Mouse (Mus musculus) embryo, embryonic 11.5 days (tissue): ENCODE data around the gene Ffar4.

Experiments
- DNase-seq: peaks from one replicate; pipeline ENCODE4 v3.0.0-alpha.2; 2012; ENCODE audit warnings: low read depth, low spot score

Gene Ffar4

GRCm38 (mm10) chr19:38096858-38097758 lies at the start of gene Ffar4:
Gene Ffar4 (plus strand): TSS chr19:38097071.
- DNase-seq = peak; percentile 9

- DNase-seq = no peak
Observed at GRCm38 (mm10) chr19:38049686-38050085, 47.2 kb upstream of the Ffar4 start.

GRCm38 (mm10) chr19:38053227-38054041 lies 43.4 kb upstream of the Ffar4 start:
- no peak for DNase-seq

- DNase-seq = peak; percentile 67
Observed at GRCm38 (mm10) chr19:38054149-38054719, 42.6 kb upstream of the Ffar4 start.

- DNase-seq = peak; percentile 97
Observed at GRCm38 (mm10) chr19:38054720-38055192, 42.1 kb upstream of the Ffar4 start, which contains the start of gene Cep55. Gene Cep55 (plus strand): TSS chr19:38055011.

- DNase-seq = no peak
Observed at GRCm38 (mm10) chr19:38055798-38056197, 41.1 kb upstream of the Ffar4 start.

GRCm38 (mm10) chr19:38056276-38056675 lies 40.6 kb upstream of the Ffar4 start:
- no peak for DNase-seq

- no peak for DNase-seq
Observed at GRCm38 (mm10) chr19:38056931-38057330, 39.9 kb upstream of the Ffar4 start.

- no peak for DNase-seq
Observed at GRCm38 (mm10) chr19:38063201-38063600, 33.7 kb upstream of the Ffar4 start.

GRCm38 (mm10) chr19:38064051-38064450 lies 32.8 kb upstream of the Ffar4 start:
- no peak for DNase-seq

GRCm38 (mm10) chr19:38073226-38073625 lies 23.6 kb upstream of the Ffar4 start:
- no peak for DNase-seq

GRCm38 (mm10) chr19:38075051-38075450 lies 21.8 kb upstream of the Ffar4 start:
- DNase-seq = no peak

GRCm38 (mm10) chr19:38076251-38076650 lies 20.6 kb upstream of the Ffar4 start:
- no peak for DNase-seq

GRCm38 (mm10) chr19:38077851-38078540 lies 18.9 kb upstream of the Ffar4 start:
- no peak for DNase-seq

- DNase-seq = no peak
Observed at GRCm38 (mm10) chr19:38081361-38081760, 15.5 kb upstream of the Ffar4 start.

GRCm38 (mm10) chr19:38082931-38083525 lies 13.8 kb upstream of the Ffar4 start:
- no peak for DNase-seq

- no peak for DNase-seq
Observed at GRCm38 (mm10) chr19:38085841-38086240, 11.0 kb upstream of the Ffar4 start.

- no peak for DNase-seq
Observed at GRCm38 (mm10) chr19:38086948-38087551, 9.8 kb upstream of the Ffar4 start.

GRCm38 (mm10) chr19:38089358-38089757 lies 7.5 kb upstream of the Ffar4 start:
- DNase-seq = no peak

- DNase-seq = peak; percentile 20
Observed at GRCm38 (mm10) chr19:38091512-38091985, 5.3 kb upstream of the Ffar4 start.
